Mouse (Mus musculus) cerebellum, postnatal 36 days (tissue): Measurements from ENCODE around the gene Chd9.

Source experiments
- DNase-seq, 2 experiments: peaks; one replicate each; pipeline ENCODE4 v3.0.0; 2021 to 2022; ENCODE audit warnings: mixed read lengths in 2 of 2

The Chd9 gene

DNA sequence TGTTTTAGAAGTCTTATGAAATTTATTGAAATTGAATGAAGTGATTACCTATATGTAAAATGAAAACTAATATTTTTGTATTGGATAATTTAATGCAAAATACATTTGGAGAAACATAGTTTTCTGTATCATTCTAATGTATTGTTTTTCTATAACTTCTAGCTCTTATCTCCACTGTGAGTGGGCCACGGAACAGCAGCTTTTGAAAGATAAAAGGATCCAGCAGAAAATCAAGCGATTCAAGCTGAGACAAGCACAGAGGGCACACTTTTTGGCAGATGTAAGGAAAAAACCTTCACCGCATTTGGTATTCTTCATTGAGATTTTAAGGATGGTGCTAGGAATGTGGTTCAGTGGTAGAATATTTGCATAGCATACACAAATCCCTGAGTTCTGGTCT lies 150.6 kb downstream of the Chd9 start:
- no peak for DNase-seq

DNA sequence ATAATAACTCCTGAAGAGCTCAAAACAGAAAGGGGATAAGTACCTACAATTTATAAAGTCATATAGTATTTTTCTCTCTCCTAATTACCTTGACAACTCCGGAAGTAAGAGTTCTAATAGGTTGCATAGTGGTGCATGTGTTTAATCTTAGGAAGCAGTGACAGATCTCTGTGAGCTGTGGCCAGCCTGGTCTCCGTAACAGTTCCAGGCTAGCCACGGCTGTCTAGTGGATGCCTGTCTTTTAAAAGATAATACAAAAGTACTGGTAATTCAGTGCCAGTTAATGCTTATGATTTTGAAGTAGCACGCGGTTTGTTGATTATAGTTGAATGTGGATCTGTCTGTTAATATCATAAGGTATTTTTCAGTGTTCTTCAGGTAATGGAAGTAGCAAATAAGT lies 151.1 kb downstream of the Chd9 start:
- DNase-seq: no peak

DNA sequence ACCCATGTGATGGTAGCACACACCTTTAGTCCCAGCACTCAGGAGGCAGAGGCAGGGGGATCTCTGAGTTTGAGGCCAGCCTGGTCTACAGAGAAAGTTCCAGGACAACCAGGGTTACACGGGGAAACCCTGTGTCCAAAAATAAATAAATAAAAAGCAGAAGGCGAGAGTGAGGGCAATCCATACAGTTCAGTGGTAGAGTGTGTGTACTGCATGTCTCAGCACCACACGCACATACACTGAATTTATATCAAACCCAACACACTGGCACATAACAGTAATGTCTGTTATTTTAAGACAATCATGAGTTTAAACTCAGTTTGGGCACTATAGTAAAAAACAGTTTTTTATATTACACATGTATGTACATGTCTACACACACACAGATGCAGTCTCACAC lies 153.9 kb downstream of the Chd9 start:
- no peak for DNase-seq

DNA sequence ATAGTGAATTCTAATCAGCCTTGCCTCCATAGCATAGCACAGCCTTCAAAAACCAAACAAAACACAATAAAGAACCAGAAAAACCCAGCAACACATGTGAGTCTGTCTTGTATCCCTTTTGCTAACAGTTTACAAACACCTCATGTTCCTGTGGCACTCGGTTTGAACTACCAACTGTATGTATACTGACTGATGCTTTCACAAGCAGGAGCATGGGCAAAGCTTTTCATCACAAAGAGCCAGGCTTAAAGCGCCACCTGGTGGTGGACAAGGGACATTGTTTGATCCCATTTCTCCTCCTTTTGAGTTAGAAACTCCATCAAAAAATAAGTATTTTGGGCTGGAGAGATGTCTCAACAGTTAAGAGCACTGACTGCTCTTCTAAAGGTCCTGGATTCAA lies 191.6 kb downstream of the Chd9 start:
- peak; percentile 75 to 76 for DNase-seq

DNA sequence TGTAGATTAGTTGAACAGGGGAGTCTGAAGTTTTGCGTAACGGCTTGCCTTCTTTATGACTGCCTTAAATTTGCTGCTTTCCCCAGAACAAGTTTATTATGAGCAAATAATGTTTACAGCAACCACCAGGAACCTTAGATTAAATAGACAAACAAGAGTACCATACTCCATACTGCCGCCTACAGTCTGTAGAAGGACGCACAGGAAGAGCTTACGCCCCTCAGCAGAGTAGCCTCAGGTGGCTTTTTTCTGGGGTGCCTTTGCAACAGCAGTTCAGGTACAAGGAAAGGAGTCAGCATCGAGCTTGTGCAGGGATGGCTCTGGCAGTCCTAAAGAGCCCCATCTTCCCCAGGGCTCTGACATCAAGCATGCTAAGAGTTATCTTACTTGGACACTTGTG lies 206.3 kb downstream of the Chd9 start:
- no peak for DNase-seq

DNA sequence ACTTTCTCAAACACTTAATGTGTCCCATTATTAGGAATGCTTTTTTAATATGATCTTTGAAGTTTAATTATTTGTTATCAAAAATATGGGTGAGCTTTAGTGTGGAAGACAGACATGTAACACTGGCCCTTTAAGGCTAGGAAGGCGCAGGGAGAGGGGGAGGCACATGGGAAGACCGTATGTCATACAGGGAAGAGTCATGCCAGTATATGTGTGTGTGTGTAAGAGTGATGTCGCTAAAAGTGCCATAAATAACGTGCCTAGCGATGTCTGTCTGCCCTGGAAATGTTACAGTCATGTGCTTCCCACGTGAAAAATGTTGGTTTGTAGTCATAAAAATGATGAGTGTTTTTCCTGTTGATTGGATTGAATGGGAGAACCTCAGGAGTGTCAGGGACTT lies 208.8 kb downstream of the Chd9 start:
- no peak for DNase-seq

DNA sequence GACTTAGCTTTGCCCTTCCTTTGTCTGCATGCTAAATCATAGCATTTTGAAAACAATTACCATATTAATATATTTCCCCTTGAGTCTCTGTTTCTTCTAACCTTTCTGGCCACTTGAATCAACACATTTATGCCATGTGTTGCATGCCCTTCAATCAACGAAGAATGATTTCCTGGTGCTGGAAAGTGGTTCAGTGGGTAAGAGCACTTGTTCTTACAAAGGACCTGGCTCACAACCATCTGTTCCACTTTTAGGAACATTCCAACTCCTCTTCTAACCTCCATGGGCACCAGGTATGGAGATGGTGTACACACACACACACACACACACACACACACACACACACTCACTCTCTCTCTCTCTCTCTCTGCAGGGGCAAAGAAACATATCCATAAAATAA lies 210.5 kb downstream of the Chd9 start:
- no peak for DNase-seq

DNA sequence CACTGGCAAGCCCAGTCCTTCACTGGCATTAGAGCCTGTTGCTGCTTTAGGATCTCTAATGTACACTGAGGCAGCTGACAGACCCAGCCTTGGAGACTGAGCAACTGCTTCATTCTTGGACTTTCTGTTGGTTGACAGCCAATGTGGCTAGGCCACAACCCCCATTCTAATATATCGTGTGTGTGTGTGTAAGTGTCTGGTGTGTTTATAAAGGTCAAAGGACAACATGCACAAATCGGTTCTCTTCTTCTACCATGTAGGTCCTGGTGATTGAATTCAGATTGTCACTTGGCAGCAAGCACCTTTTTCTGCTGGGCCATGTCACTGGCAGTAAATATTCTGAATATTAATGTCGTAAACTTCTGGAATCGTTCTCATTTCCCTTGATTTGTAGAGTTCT lies 218.2 kb downstream of the Chd9 start:
- no peak for DNase-seq

DNA sequence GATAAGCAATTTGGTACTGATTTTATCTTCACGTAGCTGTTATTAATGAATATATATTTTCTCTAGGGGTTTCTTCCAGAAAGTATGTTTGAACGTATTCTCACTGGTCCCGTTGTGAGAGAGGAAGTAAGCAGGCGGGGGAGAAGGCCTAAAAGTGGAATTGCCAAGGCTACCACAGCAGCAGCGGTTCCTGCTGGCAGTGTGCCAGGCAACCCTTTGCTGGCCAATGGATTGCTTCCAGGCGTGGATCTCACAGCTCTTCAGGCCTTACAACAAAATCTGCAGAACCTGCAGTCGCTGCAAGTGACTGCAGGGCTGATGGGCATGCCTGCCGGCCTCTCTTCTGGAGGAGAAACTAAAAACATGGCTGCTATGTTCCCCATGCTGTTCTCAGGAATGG lies 222.9 kb downstream of the Chd9 start:
- peak; percentile 66 to 73 for DNase-seq

DNA sequence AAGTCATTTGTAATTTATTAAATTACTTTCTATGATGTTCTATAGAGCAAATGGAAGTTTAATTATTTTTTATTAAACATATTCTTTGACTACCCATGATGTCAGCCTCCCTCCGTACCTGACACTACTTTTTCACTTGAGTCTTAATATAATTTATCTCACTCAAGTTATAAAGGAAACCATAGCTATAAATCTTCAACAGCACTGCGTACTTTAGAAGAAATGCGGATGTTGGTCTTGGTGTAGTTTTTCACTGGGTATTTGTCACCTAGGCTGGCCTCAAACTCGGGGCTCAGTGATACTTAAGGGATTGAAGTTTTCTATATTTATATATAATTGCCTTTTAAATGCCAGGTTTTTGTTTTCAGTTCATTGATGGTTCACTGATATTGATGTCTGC lies 226.3 kb downstream of the Chd9 start:
- no peak for DNase-seq

DNA sequence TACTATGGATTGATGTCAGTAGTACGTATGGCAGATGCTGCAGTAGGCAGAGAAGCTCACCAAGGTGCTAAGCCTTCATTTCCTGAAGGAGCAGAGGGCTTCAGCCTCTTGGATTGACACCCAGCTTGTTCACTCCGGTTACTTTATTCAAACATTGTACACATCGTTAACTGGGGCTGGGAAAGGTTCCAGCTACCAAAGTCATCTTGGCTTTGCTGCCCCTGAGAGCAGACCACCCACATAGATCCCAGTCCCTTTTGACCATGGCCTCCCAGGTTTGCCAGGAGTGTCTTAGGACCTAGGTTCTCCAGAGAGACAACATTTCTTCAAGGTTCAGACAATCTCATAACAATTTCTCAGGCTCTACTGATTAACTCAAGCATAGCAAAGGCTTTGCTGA lies 228.7 kb downstream of the Chd9 start:
- DNase-seq: no peak

DNA sequence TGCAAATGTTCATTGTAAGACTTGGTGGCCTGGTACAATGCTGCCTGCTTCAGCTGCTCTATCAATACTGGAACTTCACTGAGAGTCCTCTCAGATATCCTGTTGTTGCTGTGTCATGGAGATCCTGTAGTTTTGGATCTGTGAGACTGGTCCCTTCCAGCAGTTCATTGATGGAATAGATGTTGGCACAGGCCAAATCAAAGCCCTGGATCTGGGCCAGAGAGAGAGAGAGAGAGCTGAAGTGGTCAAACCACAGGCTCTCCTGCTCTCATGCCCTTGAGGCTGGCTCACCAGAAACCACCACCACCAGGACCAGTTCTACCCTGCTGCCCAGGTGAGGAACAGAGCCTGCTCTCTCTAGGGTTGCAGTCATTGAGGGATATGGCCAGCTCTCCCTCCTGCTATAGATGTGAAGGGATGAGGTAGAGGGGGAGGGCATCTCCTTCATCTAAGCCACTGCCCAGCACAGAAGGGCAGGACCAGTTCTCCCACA lies 231.0 kb downstream of the Chd9 start:
- no peak for DNase-seq

DNA sequence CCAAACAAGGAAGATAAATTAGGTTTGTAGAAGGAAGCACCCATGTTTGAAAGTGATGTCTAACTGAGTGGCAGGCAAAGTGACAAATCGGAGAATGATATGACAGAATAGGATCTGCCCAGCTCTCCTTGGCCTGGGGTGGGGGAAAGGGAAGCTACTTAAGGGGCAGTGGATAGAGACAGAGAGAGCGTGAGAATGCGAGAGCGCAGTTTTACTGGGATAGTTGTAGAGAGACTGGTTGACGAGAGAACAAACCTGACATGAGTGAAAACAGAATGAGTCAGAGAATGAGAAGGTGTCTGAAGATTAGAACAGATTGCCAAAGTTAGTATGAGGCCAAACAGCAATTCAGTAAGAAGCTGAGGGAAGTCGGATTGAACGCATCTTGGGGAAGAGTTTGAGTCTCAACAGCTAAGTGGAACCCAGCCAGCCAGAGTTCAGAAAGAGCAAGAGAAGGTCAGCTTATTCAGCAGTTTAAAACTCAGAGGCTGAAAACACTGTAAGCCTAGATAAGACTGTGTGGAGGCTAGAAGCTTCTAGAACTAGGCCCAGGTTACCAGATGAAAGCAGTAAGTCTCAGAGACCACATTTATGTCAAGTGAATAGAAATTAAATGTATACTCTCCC lies 231.8 kb downstream of the Chd9 start:
- DNase-seq: no peak

DNA sequence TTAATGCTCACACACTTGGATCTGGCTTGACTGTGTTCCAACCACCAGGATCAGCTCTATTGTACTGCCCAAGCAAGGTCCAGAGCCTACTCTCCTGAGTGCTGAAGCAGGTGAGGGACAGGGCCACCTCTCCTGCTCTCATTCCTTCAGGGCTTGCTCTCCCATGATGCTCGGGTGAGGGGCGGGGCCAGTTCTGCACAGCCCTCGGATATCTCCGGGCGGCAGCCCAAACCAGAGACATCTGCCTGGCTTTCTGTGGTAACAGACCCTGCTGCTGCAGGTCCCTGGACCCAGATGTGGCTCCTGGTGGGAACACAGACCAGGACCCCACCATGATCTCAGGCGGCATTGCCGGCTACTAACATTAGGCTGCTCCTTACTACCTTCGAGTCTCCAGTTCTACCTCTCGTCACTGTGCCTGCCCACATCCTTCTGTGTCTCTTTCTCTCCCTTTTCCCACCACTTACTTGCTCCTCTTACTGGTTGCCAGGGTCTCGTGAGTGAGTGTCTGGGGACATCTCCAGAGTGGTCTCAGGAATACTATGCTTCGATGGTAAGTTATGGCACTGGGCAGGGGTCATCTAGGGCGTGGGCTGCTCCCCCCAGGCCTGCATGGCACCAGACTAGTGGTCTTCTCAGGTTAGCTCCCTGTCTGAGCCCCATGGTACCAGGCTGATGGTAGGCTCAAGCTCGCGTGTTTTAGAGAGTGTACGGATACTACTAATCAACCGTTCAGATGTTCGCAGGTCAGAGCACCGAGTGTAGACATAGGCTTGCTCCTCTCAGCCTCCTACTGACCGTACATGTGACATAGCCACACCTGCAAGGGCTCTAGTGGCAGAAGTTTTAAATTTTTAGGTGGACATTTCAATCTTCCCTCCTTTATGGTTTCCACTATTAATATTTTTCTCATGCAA lies 232.7 kb downstream of the Chd9 start:
- DNase-seq: no peak

DNA sequence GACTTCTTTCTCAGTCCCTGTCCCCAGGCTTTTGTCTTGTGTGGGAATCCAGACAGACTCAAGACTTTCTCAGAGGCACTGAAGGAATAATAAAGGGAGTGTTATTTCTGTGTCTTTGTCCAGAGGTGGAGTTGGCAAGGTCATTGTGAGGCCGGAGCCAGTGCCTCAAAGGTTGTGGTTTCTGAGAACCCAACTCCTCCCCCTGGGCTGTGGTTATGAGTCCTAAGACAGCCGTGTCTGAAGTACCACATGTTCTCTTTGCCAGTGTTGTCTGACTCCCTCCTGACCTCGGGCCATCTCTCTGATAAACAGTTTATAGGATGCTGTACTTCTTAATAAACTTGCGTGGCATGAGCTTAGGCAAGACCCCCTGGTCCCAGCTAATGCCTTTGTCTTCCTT lies 237.0 kb downstream of the Chd9 start:
- DNase-seq: no peak

DNA sequence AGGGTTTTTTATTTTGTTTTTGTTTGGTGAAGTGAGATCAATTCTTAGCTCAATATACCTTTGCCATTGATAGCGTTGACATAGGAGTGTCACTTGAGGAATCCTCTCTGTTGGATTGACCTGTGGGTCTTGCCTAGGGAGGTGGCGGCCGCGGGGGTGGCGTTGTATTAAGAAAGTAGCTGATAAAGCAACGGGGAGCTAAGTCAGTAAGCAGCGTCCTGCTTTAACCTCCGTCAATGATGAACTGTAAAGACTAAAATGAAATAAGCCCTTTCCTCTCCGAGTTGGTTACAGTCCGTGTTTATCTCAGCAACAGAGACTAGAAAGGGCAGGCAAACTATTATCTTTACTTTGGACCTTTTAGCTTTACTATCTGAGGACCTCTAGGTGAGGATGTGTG lies 241.3 kb downstream of the Chd9 start:
- DNase-seq: peak; percentile 25 to 40

DNA sequence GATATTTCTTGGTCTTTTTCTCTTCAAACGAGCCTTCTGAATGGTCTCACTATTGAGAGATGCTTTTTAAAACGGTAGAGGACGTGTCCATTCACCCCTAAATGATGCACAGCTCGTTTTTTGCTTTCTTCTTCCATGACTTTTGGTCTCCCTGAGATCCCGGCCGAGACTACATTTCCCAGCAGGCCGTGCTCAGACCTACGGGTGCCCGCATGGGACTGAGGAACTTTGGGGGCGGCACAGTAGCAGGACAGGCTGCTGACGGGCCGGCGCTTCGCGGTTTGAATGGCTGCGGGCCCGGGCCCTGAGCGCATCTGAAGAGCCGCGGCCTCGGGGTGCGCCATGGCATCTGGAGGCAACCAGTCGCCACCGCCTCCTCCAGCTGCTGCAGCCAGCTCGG lies 241.7 kb downstream of the Chd9 start, which contains the start of gene Rbl2:
Gene Rbl2, plus strand, starts transcription at position 224 of the 400 bp plus-strand sequence.
- DNase-seq: peak; percentile 96 to 98

DNA sequence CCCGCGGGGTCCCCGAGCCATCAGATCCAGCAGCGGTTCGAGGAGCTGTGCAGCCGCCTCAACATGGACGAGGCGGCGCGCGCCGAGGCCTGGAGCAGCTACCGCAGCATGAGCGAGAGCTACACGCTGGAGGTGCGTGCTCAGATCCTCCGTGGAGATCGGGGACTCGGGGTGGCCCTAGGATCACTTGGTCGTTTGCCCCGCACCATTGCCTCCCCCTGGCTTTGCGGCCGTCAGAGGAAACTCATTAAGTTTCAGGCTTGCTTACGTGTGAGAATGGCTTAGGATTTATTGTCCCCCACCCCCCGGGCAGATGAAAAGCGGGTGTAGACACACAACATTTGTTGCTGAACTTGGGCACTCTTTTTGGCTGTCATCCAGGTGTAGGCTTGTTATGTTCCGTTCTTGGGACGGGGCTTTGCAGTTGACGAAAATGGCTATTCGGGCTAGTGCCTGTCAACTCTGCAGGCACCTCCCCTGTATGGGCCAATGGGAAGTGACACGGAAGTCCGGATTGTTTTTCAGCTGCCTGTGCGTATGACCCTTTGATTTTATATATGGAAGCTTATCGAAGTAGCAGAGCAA lies 242.2 kb downstream of the Chd9 start:
- DNase-seq: peak; percentile 44 to 58

DNA sequence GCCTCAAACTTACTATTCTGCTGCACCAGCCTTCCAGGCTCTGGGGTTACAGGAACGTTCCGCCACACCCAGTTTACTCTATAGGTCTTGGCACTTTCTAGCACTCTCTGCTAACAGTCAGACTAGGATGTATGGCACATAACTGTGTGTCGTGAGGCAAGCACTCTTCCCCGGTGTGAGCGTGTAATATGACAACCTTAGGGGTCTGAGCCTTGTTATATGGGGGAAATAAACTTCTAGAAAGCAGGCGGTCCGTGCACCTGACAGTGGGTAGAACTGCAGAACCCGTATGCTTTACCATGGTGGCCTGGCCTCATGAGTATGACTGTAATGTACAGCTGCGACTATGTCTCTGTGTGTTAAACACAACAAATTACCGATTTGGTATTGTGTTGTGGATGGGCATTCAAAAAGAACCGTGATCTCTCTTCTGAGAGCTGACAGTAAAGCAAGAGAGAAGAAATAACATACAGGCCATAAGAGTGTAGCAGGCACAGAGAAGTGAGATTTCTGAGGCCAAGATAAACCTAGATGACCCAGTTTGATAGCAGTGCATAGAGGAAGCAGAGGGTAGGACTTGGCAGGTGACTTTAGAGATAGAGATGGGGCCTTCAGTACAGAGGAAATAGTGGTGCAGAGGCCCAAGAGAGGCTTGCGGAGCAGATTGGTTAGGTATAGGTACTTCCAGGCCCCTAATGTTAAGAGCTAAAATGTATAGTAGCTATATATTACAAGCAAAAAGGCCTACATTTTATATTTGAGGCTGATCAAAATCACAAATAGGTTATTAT lies 249.1 kb downstream of the Chd9 start:
- no peak for DNase-seq

DNA sequence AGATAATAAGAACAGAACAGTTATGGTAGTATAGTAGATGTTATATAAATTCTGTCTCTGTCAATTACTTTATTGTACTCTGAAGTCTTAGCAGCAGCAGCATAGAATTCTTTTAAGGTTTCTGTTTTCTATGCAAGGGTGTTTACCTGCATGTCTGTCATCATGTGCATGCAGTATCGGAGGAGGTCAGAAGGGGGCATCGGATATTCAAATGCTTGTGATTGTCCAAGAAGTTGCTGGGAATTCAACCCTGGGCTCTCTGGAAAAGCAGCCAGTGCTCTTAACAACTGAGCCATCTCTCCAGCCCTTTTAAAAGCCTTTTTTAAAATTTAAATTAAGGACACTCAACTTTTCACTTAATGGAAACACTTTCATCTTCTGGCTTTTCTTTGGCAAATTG lies 251.5 kb downstream of the Chd9 start:
- DNase-seq: no peak

DNA sequence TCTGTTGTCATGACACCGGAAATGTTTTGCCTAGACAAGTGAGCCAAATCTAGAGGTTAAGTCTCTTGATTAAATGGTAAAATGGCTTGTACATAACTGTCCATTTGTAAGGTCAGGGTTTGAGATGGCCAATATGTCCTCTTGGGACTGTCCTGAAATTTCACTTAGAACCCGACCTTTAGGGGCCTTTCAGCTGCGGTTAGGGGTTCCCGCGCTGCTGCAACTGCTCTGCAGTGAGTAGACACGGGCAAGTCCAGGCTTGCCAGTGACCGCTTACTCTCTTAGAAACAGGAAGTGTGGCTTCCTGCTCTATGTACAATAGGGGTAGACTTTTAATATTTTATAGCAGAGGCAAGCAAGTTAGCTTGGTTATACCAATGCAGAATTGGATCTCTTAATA lies 253.8 kb downstream of the Chd9 start:
- DNase-seq: no peak

DNA sequence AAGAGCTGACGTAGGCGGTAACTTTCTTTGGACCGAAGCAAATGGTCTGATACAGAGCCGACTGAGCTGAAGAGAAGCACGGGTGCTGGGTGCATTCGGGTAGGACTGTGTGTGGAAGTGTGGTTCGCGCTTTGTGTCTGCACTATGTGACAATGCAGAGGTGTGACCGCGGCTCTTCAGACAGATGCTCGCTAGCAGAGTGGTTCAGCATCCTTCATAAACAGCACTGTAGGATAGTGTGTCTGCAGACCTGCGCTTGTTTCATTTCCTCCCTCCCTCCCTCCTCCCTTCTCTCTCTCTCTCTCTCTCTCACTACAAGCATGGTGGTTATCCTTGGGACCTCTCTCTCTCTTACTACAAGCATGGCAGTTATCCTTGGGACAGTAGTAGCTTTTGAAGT lies 254.3 kb downstream of the Chd9 start:
- no peak for DNase-seq

DNA sequence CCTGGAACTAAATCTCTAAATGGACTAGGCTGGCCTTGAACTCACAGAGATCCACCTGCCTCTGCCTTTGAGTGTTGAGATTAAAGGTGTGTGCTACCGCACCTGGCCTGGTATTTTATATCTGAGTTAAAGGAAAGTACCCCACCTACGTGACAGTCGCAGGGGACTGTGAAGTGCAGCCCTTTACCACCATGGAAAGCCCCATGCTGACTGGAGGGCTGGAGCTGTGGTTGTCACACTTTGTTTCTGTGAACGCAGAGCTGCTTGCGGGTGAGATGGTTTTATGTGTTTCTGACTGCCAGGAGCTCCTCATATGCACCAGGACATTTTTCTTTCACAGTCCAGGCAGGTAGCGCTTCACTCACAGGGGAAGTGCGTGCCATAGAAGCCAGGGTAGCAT lies 260.3 kb downstream of the Chd9 start:
- no peak for DNase-seq
